Mouse (Mus musculus) lung, postnatal 10 days (tissue): ENCODE data around the gene Lrch1.

Source experiments
- DNase-seq: peaks from one replicate; pipeline ENCODE4 v3.0.0; 2021

Lrch1 gene

GRCm38 (mm10) chr14:74846668-74847067 is 101.0 kb downstream of the Lrch1 start:
- DNase-seq: no peak

- no peak for DNase-seq
Measured at GRCm38 (mm10) chr14:74845661-74846274, 101.9 kb downstream of the Lrch1 start.

- DNase-seq: no peak
Measured at GRCm38 (mm10) chr14:74841708-74842107, 106.0 kb downstream of the Lrch1 start.

GRCm38 (mm10) chr14:74841297-74841696 is 106.4 kb downstream of the Lrch1 start:
- no peak for DNase-seq

DNA sequence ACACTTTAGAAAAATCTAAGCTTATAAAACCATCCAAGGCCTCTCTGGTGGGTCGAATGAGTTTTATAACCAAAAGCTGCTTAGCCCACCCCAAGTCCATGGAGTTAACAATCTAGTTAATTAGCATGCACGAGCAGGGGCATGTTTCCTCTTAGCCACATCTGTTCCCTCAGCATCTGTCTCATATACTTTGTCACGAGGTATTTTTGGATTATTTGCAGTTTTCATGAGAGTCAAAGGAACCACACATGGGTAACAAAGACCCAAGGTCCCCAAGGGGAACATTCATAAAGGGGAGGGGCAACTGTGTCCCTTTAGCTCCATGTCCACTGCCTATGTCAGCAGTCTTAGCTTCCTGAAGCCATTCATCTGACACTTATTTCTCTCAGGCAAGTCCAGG is 106.9 kb downstream of the Lrch1 start:
- DNase-seq: no peak

- no peak for DNase-seq
Measured at GRCm38 (mm10) chr14:74840328-74840727, 107.3 kb downstream of the Lrch1 start.

- no peak for DNase-seq
Measured at GRCm38 (mm10) chr14:74838816-74839215, 108.9 kb downstream of the Lrch1 start.

- peak; percentile 16 for DNase-seq
Measured at GRCm38 (mm10) chr14:74835010-74835409, 112.7 kb downstream of the Lrch1 start.

DNA sequence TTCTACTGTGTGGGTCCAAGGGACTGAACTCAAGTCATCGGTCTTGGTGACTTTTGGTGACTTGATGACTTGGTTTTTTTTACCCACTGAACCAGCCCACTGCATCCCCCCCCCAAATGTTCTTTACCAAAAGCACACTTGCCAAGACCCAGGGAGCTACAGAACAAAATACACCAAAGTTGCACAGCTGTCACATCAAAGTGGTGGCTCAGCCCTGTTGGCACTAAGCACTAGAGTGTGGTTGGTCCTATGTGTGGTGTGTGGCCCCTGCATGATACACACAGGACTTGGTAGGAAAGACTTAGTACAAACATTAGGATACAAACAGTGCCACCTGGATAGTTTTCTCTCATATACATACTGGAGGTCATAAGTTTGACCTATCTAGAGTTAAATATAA is 113.5 kb downstream of the Lrch1 start:
- no peak for DNase-seq

- no peak for DNase-seq
Measured at GRCm38 (mm10) chr14:74831653-74832052, 116.0 kb downstream of the Lrch1 start.

DNA sequence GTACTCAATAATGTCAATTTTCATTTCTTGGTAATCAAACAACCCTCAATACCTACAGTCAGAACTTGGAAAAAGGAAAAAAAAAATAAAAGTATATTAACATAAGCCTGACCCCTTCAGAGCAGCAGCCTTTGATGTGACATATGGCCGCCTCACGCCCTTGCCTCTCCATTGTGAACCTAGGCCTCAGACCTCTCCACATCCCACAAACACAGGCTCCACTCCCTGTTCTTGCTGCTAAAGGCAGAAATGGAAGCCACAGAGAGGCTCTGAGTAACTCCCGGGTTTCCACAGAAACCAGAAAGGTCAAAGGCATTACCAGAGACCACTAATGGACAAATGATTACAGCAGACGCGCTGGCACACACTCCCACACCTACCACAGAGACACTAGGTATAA is 116.6 kb downstream of the Lrch1 start:
- DNase-seq: no peak

GRCm38 (mm10) chr14:74830591-74830990 is 117.1 kb downstream of the Lrch1 start:
- DNase-seq: no peak

DNA sequence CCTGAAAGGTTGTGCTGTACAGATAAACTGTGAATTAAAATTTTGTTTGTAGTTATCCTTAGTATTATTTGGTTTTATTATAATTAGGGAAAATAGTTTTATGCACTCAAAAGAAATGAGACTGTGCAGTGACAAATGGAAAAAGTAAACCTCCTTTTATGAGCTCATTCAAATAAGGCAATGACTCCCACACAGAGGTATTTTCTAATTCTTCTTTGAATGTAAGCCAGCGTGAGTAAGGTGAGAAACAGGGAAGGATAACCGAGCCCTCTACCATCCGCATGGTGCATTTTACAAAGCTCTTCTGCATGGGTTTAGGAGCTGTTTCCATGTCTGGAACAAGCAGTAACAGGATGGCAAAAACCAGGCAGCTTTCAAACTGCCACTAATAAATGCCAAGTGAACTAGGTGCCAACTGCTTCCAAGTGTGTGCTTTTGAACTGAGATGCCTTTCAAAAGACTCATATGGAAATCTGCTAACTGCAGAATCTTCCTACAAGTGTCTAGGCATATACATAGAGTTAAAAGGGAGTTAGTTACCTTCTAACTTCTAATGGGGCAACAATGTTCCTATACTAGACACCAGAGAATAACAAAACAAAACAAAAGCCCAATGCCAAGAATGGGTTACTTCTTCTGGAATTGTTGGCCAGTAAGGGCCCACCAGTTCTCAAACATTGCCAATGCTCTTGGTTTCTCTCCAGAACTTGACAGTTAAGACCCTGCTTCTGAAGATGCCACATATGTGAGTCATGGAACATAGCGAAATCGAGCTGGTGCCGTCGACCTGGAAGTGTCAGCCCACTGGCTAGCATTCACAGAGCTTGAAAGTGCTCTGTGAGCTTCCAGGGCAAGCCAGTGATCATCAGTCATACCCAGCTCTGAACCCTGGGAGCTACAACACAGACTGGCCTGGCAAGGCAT is 124.7 kb downstream of the Lrch1 start:
- peak; percentile 22 for DNase-seq

GRCm38 (mm10) chr14:74822048-74822447 is 125.6 kb downstream of the Lrch1 start:
- DNase-seq: no peak

GRCm38 (mm10) chr14:74820180-74820813 is 127.4 kb downstream of the Lrch1 start:
- peak; percentile 68 for DNase-seq

DNA sequence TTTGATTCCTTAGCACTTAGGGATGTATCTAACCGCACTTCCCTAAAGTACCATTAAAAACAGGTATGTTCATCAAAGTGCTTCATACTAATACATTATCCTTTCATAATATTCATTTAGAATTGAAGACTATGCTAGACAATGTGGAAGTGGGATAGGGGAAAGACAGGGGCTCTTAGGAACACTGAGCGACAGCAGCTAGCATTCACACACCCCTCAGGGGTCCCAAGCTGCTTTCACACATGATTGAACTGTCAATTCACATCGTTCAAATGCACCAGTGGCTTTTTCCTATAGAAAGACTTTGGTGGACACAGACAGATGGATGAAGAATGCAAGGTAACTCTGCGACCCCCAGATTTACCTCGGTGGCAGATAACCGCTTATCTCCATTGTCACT is 131.0 kb downstream of the Lrch1 start:
- no peak for DNase-seq

DNA sequence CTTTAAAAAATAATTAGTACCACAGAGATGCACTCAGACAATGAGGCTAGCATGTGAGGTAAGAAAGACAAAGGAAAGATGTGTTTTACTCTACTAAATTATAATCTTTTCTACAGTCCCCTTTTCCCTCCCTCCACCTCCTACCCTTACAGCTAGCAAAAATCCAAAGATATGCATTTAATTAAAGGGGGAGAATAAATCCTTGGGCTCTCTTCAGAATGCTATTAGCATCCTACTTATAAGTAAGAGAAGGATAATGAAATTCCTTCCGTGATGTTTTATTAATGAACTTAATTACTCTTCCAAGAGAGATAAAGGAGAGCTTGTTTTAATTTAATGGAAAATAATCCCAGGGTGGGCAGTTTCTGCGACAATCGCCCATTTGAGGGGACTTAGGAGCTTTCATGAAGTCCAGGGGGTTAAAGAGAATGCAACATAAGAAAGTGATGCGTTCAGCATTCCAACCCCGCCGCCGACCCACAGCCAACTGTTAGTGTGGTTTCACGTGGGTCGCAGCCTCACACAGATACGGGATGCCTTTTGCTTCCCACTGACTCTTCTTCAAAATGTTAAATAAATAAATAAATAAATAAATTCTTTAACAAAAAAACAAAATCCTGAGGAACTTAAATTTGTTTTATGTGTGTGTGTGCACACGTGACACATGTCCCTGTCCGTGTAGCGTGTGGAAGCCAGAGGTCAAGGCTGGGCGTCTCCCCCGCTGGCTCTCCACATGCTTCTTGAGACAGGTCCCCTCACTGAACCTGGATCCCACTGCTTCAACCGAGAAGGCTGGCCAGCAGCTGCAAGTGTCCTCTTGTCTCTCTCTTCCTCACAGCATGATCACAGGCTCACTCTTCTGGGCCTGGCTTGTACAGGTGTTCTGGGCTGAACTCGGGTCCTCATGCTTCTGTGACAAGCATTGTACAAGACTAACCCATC is 132.6 kb downstream of the Lrch1 start:
- DNase-seq: no peak

DNA sequence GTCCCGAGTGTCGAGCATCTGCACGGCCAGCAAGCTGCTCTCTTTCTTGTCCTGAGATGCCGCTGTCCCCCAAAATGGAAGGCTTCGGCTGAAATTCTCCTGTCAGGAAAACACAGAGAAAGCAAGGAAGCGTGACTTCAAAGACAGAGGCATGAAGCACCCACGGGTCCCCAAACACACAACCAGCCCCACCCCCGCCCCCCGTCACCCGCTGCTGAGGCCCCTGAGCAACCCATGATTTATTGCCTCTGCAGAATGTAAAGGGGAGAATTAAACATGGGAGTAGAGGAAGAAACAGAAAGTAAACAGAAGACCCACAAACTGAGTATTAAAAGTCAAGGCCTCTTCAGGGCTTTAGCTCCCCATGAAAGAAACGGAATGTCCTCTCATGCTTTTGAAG is 136.1 kb downstream of the Lrch1 start:
- DNase-seq: no peak

DNA sequence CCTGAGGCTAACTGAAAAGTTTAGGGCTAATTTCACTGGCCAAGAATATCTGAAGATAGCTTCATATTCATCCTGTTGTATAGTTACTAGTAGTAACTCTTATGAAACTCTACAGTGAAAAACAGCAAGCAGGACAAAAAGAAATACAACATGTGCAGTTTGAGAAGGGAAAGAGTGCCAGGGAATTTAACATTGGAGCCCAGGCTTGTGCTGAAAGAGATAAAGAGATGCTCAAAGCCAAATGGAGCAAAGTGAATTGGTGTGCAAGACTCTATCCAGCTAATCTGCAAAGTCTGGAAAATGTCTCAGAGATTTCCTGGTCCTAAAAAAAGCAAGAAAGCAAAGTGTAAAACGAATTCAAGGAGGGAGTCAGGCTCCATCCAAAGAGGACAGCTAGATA is 145.7 kb downstream of the Lrch1 start:
- DNase-seq: no peak

GRCm38 (mm10) chr14:74798063-74798890 is 149.4 kb downstream of the Lrch1 start:
- no peak for DNase-seq

- no peak for DNase-seq
Measured at GRCm38 (mm10) chr14:74797386-74798062, 150.2 kb downstream of the Lrch1 start.
